Mouse (Mus musculus) heart, postnatal 0 days (tissue): ENCODE measurements at regions not wholly inside any gene's neighbourhood (a gene's known extent, or its start where the extent isn't known, plus 50 kb on each side); places are given as distances from the start of the nearest gene placed in this dataset.
A peak's percentile ranks its signal among the peaks of the same experiment; 100 is the strongest.

ENCODE experiments used
- ATAC-seq: fragments of 200-750 bp; cut with Nextera tagmentation; 2 replicates; pipeline ENCODE4 v1.8.0; 2017; ENCODE audit warnings: low read depth, moderate number of reproducible peaks, moderate library complexity; ENCODE audit not compliant: insufficient read depth
- DNase-seq: peaks from one replicate; pipeline ENCODE4 v3.0.0-alpha.2; 2016; ENCODE audit warnings: low spot score
- H3K27ac ChIP-seq: fragments of 300-500 bp; sonication (generic); 2 replicates; pipeline ENCODE4 v1.5.1; 2014; ENCODE audit warnings: low read depth, mild to moderate bottlenecking
- H3K27me3 ChIP-seq: fragments of 300-500 bp; sonication (generic); 2 replicates; pipeline ENCODE4 v1.6.1; 2014; ENCODE audit warnings: low read length, mixed read lengths; ENCODE audit not compliant: control insufficient read depth, insufficient read depth
- H3K36me3 ChIP-seq: fragments of 300-500 bp; sonication (generic); replicated peaks from 2 replicates; pipeline ENCODE4 v1.6.1; 2014; ENCODE audit warnings: low read length, mixed read lengths; ENCODE audit not compliant: control insufficient read depth, insufficient read depth
- H3K4me1 ChIP-seq: fragments of 300-500 bp; sonication (generic); 2 replicates; pipeline ENCODE4 v1.6.1; 2014; ENCODE audit warnings: antibody characterized with exemption; ENCODE audit not compliant: control insufficient read depth, insufficient read depth
- H3K4me2 ChIP-seq: fragments of 300-500 bp; sonication (generic); 2 replicates; pipeline ENCODE4 v1.6.1; 2014; ENCODE audit warnings: low read depth, mild to moderate bottlenecking, low read length, moderate library complexity
- H3K4me3 ChIP-seq: fragments of 300-500 bp; sonication (generic); 2 replicates; pipeline ENCODE4 v1.5.1; 2014; ENCODE audit warnings: low read depth, low read length
- H3K9ac ChIP-seq: fragments of 300-500 bp; sonication (generic); replicated peaks from 2 replicates; pipeline ENCODE4 v1.6.1; 2014; ENCODE audit warnings: low read depth, low read length, mixed read lengths
- H3K9me3 ChIP-seq: fragments of 300-500 bp; sonication (generic); replicated peaks from 2 replicates; pipeline ENCODE4 v1.6.1; 2016; ENCODE audit warnings: low read length; ENCODE audit not compliant: control insufficient read depth
- CTCF ChIP-seq: IDR thresholded peaks from 2 replicates; pipeline ENCODE4 v1.5.1; 2016; ENCODE audit warnings: antibody characterized with exemption, control low read depth, low read depth
- EP300 ChIP-seq: IDR thresholded peaks from 2 replicates; pipeline ENCODE4 v1.6.1; 2016; ENCODE audit warnings: antibody characterized with exemption, low read depth
- WGBS: fragments of 180-500 bp; shearing (Covaris S2); extraction: QIAGEN DNeasy Blood & Tissue Kit; methylation state at CpG from one replicate; pipeline ENCODE4 v1.1.7; 2014; 5-methylcytosine and 5-hydroxymethylcytosine counted together

DNA sequence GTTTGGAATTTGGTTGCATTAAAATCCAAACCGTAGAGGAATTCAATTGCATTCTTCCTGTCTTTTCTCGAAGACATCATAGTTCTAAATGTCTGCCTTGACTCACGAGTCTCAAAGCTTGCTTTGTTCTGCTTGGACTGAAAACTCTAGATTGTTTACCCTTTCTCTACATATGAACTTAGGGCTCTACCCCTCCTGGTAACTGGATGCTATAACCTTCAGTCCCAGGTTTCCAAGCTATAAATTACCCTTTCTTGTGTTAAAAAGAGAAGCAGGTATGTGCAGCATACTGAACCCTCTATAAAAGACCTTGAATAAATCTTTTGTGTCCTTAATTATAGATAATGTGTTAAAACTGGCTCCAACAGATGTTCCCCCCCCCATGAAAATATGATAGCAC is 243.7 kb upstream of the Cxadr start:
- Histone ChIP-seq H3K36me3 (no peaks in the 10 kb centered on the region), H3K9me3 (no peaks in the 10 kb centered on the region), H3K4me3 (no peak overlapping the region), H3K4me1 (no peaks in the 10 kb centered on the region), H3K27ac (no peak overlapping the region), H3K9ac (no peak overlapping the region), H3K27me3 (no peaks in the 10 kb centered on the region), H3K4me2 (no peak overlapping the region)
- ATAC-seq, result no peak
- no peak for DNase-seq
- TF ChIP-seq EP300 (no peak), CTCF (no peak)
- 61% methylated on average over 3 of the region's 3 CpGs for WGBS

DNA sequence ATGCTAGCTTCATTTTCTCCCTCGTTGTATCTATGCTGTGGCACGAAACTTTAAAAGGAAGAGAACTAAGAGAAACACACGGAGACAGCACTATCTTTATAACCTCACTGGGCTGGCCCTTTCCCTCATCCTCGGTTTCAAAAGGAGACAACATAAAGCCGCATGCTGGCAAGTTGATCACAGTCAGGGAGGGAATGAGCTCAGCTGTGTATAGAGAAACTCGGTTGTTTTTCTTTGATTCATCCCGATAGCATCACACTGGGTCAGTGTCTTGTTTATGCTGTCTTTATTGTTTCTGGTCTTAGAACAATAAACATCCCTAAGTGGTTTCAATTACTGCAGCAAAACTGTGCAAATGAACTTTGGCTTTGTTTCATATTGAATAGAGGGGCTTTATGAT is 249.2 kb upstream of the Cxadr start:
- no peaks in the 10 kb centered on the region for H3K4me1 ChIP-seq
- no peaks in the 10 kb centered on the region for H3K27me3 ChIP-seq
- no peaks in the 10 kb centered on the region for H3K9me3 ChIP-seq
- WGBS, result 37% methylated on average over 7 of the region's 7 CpGs
- no peak for ATAC-seq
- no peak overlapping the region for H3K9ac ChIP-seq
- no peak overlapping the region for H3K4me3 ChIP-seq
- DNase-seq, result no peak
- H3K4me2 ChIP-seq, result no peak overlapping the region
- H3K27ac ChIP-seq, result no peak overlapping the region
- no peaks in the 10 kb centered on the region for H3K36me3 ChIP-seq
- TF ChIP-seq EP300, result no peak
- TF ChIP-seq CTCF, result no peak

DNA sequence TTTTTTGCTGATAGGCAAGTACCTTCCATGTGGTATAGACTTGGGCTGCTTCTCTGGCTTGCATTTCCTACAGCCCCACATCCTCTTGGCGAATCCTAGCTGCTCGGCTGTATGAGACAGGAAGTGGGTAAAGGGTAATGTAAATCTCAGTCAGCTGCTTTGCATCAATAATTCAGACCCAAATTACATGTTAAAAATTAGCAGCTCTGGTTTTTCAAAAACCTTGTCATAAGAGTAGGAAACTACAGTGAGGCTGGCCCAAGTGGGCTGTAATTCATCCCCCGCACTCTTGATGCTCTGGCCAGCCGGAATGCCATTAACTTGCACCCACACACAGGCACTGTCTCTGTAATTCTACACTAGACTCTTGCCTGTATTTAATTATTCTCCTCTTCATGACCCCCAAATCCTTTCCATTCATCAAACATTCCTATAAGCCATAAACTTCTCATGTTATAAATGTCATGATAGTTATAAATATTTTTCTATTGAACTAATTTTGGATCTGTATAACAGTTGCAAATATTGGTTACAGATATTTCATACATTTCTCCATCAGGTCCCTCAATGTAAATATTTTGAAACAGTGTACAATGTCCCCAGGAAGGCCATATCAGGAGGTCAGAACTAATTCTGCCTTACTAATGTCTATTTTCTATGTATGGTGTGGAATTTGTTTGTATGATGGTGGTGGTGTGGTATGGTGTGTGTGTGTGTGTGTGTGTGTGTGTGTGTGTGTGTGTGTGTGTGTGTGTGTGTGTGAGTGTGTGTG is 261.0 kb upstream of the Cxadr start:
- H3K4me2 ChIP-seq, result no peak overlapping the region
- no peak for DNase-seq
- H3K9ac ChIP-seq, result no peak overlapping the region
- H3K4me3 ChIP-seq, result no peak overlapping the region
- TF ChIP-seq CTCF (no peak), EP300 (no peak)
- no peak overlapping the region for H3K27ac ChIP-seq
- H3K4me1 ChIP-seq, result no peaks in the 10 kb centered on the region
- H3K36me3 ChIP-seq, result no peaks in the 10 kb centered on the region
- WGBS, result 78% methylated on average over 4 of the region's 4 CpGs
- ATAC-seq, result no peak
- no peaks in the 10 kb centered on the region for H3K27me3 ChIP-seq
- H3K9me3 ChIP-seq, result no peaks in the 10 kb centered on the region

- Histone ChIP-seq H3K4me2 (no peak overlapping the region), H3K4me3 (no peak overlapping the region), H3K4me1 (no peaks in the 10 kb centered on the region), H3K27me3 (no peaks in the 10 kb centered on the region), H3K9ac (no peak overlapping the region), H3K27ac (no peak overlapping the region), H3K36me3 (no peaks in the 10 kb centered on the region), H3K9me3 (no peaks in the 10 kb centered on the region)
- DNase-seq (no peak), ATAC-seq (no peak)
- TF ChIP-seq EP300, result no peak
- TF ChIP-seq CTCF, result no peak
- WGBS, result 58% methylated on average over 8 of the region's 8 CpGs
These were observed 281.5 kb upstream of the Cxadr start for GRCm38 (mm10) chr16:78019605-78020285.

DNA sequence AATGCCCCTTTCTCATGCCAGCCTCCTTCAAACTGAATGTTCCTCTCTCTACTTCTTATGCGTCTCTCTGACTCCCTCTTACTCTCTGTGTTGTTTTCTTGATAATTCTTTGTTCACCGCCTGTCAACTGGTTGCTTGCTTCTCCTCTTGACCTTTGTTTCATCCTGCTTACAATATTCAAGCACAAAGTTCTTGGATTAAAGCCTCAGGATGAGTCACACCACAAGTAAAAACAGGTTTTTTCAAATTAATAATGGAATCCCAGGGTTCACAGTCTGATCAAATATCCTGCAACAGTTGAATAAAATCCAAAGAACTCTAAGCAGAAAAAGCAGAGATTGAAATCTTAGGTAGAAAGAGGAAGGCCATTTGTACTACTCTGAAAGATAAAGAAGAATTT is 285.9 kb upstream of the Cxadr start:
- WGBS, result 54% methylated on average over 2 of the region's 2 CpGs
- no peak overlapping the region for H3K4me2 ChIP-seq
- no peaks in the 10 kb centered on the region for H3K27me3 ChIP-seq
- H3K9ac ChIP-seq, result no peak overlapping the region
- H3K9me3 ChIP-seq, result no peaks in the 10 kb centered on the region
- no peak overlapping the region for H3K4me3 ChIP-seq
- no peak overlapping the region for H3K27ac ChIP-seq
- H3K36me3 ChIP-seq, result no peaks in the 10 kb centered on the region
- ATAC-seq (no peak), DNase-seq (peak; percentile 9)
- no peak for TF ChIP-seq CTCF
- TF ChIP-seq EP300, result no peak
- H3K4me1 ChIP-seq, result no peaks in the 10 kb centered on the region
